Mouse (Mus musculus): ENCODE measurements around the gene Ftl1.

Ftl1 gene

DNA sequence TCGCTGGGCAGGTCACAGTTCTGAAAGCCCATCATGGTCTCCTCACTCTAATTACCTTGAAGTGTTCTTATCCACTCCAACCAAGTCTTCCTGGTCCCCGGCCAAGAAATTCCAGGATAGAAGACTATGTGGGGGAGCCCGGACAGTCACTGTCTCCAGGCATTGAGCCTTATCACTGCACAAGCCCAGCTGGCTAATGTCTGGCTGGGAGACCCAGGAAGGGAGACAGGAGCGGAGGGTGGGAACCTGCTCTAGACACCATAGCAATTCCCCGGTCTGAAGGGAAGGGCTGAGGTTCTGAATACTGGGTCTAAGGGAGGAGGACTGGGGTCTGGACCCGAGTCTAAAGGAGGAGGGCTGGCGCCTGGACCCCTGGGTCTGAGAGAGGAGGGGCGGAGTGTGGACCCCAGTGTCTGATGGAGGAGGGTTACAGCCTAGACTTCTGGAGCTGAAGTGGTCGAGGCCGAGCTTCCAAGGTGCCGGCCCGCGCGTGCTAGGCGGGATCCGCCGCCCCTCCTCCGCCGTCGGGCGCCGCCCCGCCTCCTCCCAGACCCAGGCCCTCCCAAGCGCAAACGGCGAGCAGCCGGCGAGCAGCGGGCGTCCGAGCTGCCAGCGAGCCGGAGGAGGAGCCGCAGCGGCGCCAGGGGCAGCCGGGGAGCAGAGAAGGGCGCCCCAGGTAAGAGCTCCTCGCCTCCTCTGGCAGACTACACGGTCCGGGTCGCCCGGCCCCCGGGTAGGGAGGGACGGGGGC is 46.4 kb downstream of the Ftl1 start, which contains the start of gene Ntf5:
Ntf5 (plus strand) TSS at position 583 of the 751 bp plus-strand sequence.
- no peak for DNase-seq (ENCODE audit: low read depth)

DNA sequence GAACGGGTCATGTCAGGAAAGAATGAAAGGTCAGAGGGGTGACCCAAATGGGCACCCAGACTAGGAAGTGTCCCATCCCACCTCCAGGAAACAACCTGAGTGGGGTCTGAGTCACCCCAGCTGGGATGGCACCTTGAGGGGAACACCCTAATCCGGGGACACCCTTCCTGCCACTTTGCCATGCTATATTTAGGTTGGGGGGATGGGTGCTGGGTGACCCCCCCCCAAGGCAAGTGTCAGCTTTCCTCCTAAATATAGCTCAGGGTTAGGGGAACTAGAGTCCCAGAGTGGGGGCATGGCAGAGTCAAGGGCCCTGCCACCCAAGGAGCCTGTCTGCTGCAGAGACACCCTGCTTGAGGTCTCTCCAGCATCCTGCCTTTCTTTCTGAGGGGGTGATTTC is 47.3 kb downstream of the Ftl1 start:
- DNase-seq (ENCODE audit: low read depth), result no peak

DNA sequence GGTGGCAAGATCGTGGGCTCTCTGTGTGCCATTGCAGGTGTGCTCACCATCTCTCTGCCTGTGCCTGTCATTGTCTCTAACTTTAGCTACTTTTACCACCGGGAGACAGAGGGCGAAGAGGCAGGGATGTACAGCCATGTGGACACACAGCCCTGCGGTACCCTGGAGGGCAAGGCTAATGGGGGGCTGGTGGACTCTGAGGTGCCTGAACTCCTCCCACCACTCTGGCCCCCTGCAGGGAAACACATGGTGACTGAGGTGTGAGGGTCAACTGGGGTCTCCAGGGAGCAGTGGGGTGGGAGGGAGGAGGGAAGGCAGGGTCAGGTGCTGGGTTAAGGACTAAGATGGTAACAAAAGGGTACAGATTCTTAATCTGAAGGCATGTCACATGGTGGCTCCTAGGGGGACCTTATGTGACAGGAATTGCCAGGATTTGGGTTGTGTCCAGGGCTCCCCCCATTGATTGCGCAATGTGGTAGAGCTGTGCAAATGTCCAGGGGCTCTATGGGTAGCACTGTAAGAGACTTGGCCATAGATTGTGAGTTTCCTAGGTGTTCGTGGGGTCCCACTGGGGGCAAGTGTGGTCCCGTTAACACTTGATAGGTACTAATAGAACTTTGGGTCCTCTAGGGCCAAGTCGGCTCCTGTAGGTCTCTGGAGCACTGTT is 50.1 kb downstream of the Ftl1 start:
- no peak for DNase-seq (ENCODE audit: low read depth)

DNA sequence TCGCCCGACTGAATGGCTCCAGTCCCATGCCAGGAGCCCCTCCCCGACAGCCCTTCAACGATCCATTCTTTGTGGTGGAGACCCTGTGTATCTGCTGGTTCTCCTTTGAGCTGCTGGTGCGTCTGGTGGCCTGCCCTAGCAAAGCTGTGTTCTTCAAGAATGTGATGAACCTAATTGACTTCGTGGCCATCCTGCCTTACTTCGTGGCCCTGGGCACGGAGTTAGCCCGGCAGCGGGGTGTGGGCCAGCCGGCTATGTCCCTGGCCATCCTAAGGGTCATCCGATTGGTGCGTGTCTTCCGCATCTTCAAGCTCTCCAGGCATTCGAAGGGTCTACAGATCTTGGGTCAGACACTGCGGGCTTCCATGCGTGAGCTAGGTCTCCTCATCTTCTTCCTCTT is 50.7 kb downstream of the Ftl1 start:
- no peak for DNase-seq (ENCODE audit: low read depth)

DNA sequence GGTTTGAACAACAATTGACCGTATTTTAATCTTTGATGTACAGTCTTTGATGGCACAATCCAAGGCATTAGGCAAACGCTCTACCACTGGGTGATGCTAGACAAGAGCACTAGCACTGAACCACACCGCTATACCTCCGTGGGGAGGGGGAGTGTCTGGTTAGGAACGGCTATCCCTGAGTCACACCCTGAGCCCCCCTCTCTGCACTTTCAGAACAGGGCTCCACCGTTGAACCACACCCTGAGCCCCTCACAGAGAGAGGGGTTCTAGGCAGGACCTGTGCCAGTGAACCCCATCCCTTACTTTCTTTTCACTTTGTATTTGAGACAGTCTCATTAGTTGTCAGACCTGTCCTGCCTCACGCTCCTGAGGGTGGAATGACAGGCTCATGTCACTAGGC is 51.3 kb downstream of the Ftl1 start:
- no peak for DNase-seq (ENCODE audit: low read depth)
